8 mouse cellular contexts compared by ENCODE assay signal in genomic region chr6:14900579-14901021, GRCm38 (mm10). TPM values are rescaled to one million over a fixed set of nuclear protein-coding genes. Genes with fewer than 3 reads are reported as not detected.
DNase-seq lines count a peak whose midpoint lies in the region; ATAC-seq and TF ChIP-seq lines count a peak whose summit lies in the region.

No protein-coding gene starts in this region.

- peak; percentile 9 to 26 for DNase-seq in cerebellum, adult 18-20 months
- DNase-seq in forelimb bud, embryonic 11.5 days (ENCODE audit: low read depth, low spot score), result peak; percentile 86
- peak; percentile 75 for DNase-seq in heart, postnatal 4 days
- DNase-seq in layer of hippocampus, adult 9-11 months, result peak; percentile 69
- DNase-seq in right cerebral cortex, adult 2 months (ENCODE audit: low spot score in 2 of 2), result peak; percentile 47 to 51
- no peak for DNase-seq in thymus, postnatal 25 days

- peak overlapping the region; percentile 83 for H3K4me3 ChIP-seq in E14TG2a.4 (replicated peaks; ENCODE audit: low read length)
- H3K4me3 ChIP-seq in lung, embryonic 15.5 days, result peak overlapping the region; percentile 78

- H3K36me3 ChIP-seq in E14TG2a.4 (ENCODE audit: insufficient read depth, low read length), result no peaks in the 10 kb centered on the region
- no peaks in the 10 kb centered on the region for H3K36me3 ChIP-seq in lung, embryonic 15.5 days

- under 1% methylated on average over 20 of the region's 20 CpGs for WGBS in lung, embryonic 15.5 days

- TF ChIP-seq CTCF in E14TG2a.4 (conservative IDR thresholded peaks at IDR 0.05; ENCODE audit: low read length), result no peak

- H3K4me2 ChIP-seq in lung, embryonic 15.5 days, result peak overlapping the region; percentile 88

- peaks cover 36% of the 10 kb centered on the region for H3K4me1 ChIP-seq in E14TG2a.4 (replicated peaks; ENCODE audit: low read depth, low read length)
- H3K4me1 ChIP-seq in lung, embryonic 15.5 days, result peaks cover 30% of the 10 kb centered on the region

- peak overlapping the region; percentile 56 for H3K9ac ChIP-seq in lung, embryonic 15.5 days

- H3K27ac ChIP-seq in lung, embryonic 15.5 days, result peak overlapping the region; percentile 98

- peak; percentile 86; the same call in 1 of the 2 replicates for ATAC-seq in lung, embryonic 15.5 days (ENCODE audit: borderline replicate concordance, extremely low read depth, low FRiP score, low TSS enrichment)

- H3K27me3 ChIP-seq in E14TG2a.4 (ENCODE audit: insufficient read depth, low read length), result peaks cover 60% of the 10 kb centered on the region
- H3K27me3 ChIP-seq in lung, embryonic 15.5 days, result no peaks in the 10 kb centered on the region; the same call in 1 of the 2 replicates

- H3K9me3 ChIP-seq in E14TG2a.4 (ENCODE audit: low read length), result no peaks in the 10 kb centered on the region
- H3K9me3 ChIP-seq in lung, embryonic 15.5 days, result no peaks in the 10 kb centered on the region

RNA-seq across cellular contexts. Expression of gene Foxp2, which starts 0.5 kb away (rescaled TPM):
- total RNA-seq in heart, postnatal 4 days (2021), result 1 to 10 TPM; 4.2 to 4.6 TPM
- 71.4 and 87.5 TPM in 2 replicates for polyA plus RNA-seq in lung, embryonic 15.5 days (2015; fragmentation: Nextera tagmentation; extraction: Ambion mirVana)
